Mouse (Mus musculus) embryo, embryonic 10.5 days (tissue): ENCODE measurements at regions not wholly inside any gene's neighbourhood (a gene's known extent, or its start where the extent isn't known, plus 50 kb on each side); places are given as distances from the start of the nearest gene placed in this dataset.

Source experiments
- DNase-seq: peaks from one replicate; pipeline ENCODE4 v3.0.0-alpha.2; 2015; ENCODE audit warnings: low spot score

- no peak for DNase-seq
Observed at GRCm38 (mm10) chr1:13941351-13941750, 2151.8 kb downstream of the 4930444P10Rik start.

- no peak for DNase-seq
Observed at GRCm38 (mm10) chr1:13938344-13938743, 2154.8 kb downstream of the 4930444P10Rik start.

GRCm38 (mm10) chr1:13935938-13936491, 2157.1 kb downstream of the 4930444P10Rik start:
- DNase-seq = no peak

- DNase-seq = no peak
Observed at GRCm38 (mm10) chr1:13928679-13929078, 2164.4 kb downstream of the 4930444P10Rik start.

- DNase-seq = no peak
Observed at GRCm38 (mm10) chr1:13927964-13928363, 2165.2 kb downstream of the 4930444P10Rik start.

GRCm38 (mm10) chr1:13925994-13926393, 2167.1 kb downstream of the 4930444P10Rik start:
- DNase-seq = no peak

GRCm38 (mm10) chr1:13915216-13915615, 2177.9 kb downstream of the 4930444P10Rik start:
- DNase-seq = no peak

GRCm38 (mm10) chr1:13879126-13879525, 2214.0 kb downstream of the 4930444P10Rik start:
- no peak for DNase-seq

- no peak for DNase-seq
Observed at GRCm38 (mm10) chr1:13873925-13874324, 2219.2 kb downstream of the 4930444P10Rik start.

GRCm38 (mm10) chr1:13872536-13872935, 2220.6 kb downstream of the 4930444P10Rik start:
- DNase-seq = no peak

GRCm38 (mm10) chr1:13870631-13871286, 2222.4 kb downstream of the 4930444P10Rik start:
- DNase-seq = no peak

- DNase-seq = no peak
Observed at GRCm38 (mm10) chr1:13865713-13866112, 2227.4 kb downstream of the 4930444P10Rik start.

GRCm38 (mm10) chr1:13863712-13864111, 2229.4 kb downstream of the 4930444P10Rik start:
- no peak for DNase-seq

GRCm38 (mm10) chr1:13861070-13861511, 2232.0 kb downstream of the 4930444P10Rik start:
- DNase-seq = peak; percentile 72

- DNase-seq = no peak
Observed at GRCm38 (mm10) chr1:13860469-13860868, 2232.7 kb downstream of the 4930444P10Rik start.

- no peak for DNase-seq
Observed at GRCm38 (mm10) chr1:13859723-13860122, 2233.4 kb downstream of the 4930444P10Rik start.

- no peak for DNase-seq
Observed at GRCm38 (mm10) chr1:13858371-13859018, 2234.6 kb downstream of the 4930444P10Rik start.

- DNase-seq = no peak
Observed at GRCm38 (mm10) chr1:13856998-13857397, 2236.1 kb downstream of the 4930444P10Rik start.

GRCm38 (mm10) chr1:13851144-13851543, 2242.0 kb downstream of the 4930444P10Rik start:
- DNase-seq = no peak

- no peak for DNase-seq
Observed at GRCm38 (mm10) chr1:13849071-13849470, 2244.1 kb downstream of the 4930444P10Rik start.

- peak; percentile 41 for DNase-seq
Observed at GRCm38 (mm10) chr1:13846336-13846865, 2246.7 kb downstream of the 4930444P10Rik start.

GRCm38 (mm10) chr1:13840309-13840622, 2252.9 kb downstream of the 4930444P10Rik start:
- DNase-seq = no peak
